Mouse (Mus musculus) cerebellum, postnatal 10 days (tissue): Measurements from ENCODE around the gene Bicc1.
"Not testable (repeated sequence)": the region's sequence is repeated elsewhere in the genome, so short reads cannot be mapped to it uniquely, and the experiment has no call there.

Experiments
- DNase-seq, 2 experiments: peaks; one replicate each; pipeline ENCODE4 v3.0.0; 2021; ENCODE audit warnings: mixed read lengths in 2 of 2

Bicc1 gene

GRCm38 (mm10) chr10:70987396-70987795 is 172.1 kb downstream of the Bicc1 start:
- peak; percentile 50 to 74 for DNase-seq

GRCm38 (mm10) chr10:70983036-70983670 is 176.3 kb downstream of the Bicc1 start:
- no peak for DNase-seq

DNA sequence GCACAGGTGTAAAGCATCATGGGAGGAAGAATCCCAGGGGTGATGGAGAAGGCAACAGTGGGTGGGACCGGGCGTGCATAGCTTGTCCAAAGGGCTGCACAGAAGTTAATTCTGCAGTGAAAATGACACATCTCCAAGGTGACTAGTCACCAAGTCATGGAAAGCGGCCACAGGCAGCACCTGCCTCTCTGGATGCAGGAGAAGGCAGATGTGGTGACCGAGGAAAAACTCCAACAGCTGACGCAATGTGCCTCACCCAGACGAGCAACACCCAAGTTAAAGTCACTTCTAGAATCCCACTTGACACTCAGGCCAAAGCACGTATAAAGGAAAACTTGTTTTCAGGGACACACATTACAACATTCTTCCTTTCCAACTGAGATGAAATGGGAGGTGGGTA is 177.3 kb downstream of the Bicc1 start:
- no peak for DNase-seq

DNA sequence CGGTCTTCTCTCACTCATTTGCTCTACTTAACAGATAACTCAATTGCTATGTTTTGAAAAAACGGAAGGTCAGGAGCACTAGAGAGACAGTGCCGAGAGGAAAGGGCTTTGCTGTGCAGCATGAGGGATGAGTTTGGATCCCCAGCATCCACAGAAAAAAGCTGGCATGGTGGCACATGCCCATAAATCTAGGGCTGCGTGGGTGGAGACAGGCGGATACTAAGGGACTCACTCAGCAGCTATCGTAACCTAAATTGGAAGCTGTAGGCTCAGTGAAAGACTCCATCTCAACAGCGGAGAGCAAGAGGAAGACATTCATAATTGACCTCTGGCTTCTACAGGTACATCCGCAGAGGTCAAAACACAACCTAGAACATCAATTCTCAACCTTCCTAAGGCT is 179.8 kb downstream of the Bicc1 start:
- no peak for DNase-seq

DNA sequence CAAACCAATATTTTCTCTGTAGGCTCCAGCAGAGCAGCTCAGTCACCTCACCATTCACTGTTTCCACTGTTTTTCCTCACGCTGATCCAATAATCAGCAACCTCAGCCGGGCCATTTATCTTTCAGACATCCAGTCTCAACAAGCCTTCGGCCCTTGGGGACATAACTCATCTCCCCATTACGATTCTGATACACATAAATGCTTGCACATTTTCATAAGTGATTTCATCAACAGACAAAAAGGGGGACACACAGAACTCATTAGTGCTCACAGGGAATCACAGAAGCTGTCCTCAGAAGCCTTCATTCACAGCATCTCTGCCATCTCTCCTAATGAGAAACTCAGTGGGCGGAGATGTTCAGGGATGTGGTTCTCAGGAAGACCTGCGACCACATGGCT is 182.4 kb downstream of the Bicc1 start:
- DNase-seq: no peak

- no peak for DNase-seq
Measured at GRCm38 (mm10) chr10:70976633-70977032, 182.9 kb downstream of the Bicc1 start.

GRCm38 (mm10) chr10:70971156-70971555 is 188.3 kb downstream of the Bicc1 start:
- no peak for DNase-seq

GRCm38 (mm10) chr10:70968848-70969683 is 190.4 kb downstream of the Bicc1 start:
- DNase-seq: no peak

DNA sequence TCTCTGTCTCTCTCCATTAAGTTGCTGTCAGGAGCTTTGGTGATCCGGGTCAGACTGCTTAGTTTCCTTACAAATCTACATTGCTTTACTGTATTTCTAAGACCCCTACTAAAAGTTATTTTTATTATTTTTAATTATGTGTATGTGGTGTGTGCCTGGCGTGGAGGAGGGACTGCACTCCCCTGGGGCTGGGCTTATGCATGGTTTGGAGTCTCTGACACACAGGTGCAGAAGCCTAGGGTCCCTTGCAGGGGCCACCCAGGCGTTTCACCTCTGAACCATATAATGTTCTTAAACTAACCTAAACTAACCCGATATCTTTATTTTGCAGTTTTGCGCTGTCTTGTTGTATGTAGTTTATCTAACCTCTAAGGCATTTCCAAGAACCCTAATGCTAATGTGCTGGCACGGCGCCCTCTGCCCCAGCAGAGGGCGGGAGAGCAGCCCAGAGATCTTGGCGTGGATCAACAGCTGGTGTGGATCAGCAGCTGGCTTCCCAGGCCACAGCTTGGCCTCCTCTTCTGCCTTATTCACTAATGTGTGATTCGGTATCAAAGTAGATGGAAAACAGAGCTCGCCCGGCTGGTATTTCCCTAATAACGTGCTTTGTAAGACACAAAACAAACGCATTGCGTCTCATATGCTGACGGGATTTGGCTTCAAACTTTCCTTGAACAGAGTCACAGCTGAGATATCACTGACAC is 192.7 kb downstream of the Bicc1 start:
- peak in 1 of 2 experiments; percentile 57 for DNase-seq

DNA sequence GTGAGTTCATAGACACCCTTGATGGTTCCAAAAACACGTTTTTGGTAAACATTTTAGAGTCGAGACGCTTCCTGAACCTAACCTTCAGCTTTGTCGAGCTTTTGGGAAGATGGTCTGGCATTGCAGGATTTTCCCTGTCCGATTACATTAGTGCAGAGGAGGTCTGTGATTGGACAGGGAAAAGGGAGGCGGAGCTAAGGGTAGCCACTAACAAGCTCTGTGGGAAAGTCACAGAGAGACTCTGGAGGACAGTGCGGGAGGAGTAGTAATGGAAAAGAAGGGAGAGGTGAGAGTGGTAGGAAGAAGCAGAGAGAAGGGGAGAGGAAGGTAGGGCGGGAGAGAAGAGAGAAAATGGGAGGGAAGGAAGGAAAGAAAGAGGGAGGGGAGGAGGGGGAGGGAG is 194.8 kb downstream of the Bicc1 start:
- DNase-seq: peak in 1 of 2 experiments; percentile 31

DNA sequence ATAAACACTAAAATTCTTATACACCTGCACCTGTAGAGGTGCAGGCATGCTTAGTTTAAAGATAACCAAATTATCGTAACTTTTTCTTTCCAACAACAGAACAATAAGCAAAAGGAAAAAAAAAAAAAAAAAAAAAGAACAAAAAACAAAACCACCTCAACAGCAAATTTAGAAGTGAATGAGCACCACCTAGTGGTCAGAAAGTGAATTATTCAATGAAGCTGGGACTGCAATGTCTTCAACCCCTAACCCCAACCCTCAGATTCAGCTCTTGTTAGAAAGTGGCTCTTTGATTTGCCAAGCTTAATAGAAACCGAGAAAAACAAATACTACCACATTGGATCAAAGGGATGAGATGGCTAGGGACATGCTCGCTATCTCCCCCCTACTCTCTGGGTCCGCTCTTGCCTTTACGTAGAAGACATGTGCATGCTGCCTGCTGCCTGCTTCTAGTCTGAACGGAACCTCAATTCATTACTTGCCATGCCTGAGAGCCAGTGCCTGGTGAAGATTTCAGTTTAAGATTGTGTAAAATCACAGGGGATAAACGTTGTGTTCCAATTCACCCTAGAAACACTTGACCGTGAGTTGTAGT is 195.8 kb downstream of the Bicc1 start:
- DNase-seq: peak; percentile 69 to 84

DNA sequence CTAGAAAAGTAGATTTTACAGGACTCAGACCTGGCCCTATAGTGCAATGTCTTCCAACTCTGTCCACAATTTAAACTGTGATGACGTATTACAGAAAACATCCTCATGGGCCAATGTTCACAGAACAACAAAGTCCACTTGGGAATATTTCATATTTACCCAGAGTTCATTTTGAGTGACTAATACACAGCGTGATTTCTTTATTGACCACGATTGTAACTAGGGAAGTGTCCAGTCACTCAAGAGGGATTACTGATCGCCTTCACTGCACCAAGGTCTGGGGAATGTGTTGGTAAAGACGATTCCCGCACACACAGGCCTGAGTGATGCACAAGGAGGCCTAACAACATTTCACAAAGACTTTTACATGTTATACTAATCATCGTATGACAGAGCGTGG is 197.9 kb downstream of the Bicc1 start:
- DNase-seq: no peak

GRCm38 (mm10) chr10:70960396-70960795 is 199.1 kb downstream of the Bicc1 start:
- DNase-seq: not testable (repeated sequence)

DNA sequence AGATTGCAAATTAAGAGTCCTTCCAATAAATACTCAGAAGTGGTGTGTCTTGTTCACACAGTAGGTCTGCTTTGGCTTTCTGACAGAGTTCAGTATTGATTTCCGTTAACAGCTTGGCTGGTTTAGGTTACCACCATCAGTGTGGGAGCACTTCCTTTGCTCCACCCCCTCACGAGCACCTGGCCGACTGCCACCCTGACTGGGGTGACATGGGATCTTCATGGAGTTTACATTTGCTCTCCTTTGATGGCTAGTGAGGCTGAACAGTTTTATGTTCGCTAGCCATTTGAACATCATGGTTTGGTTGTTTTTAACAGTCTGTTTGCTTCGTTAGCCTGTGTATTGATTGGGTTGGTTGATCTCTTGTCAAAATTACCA is 206.7 kb downstream of the Bicc1 start:
- DNase-seq: peak; percentile 52 to 59

DNA sequence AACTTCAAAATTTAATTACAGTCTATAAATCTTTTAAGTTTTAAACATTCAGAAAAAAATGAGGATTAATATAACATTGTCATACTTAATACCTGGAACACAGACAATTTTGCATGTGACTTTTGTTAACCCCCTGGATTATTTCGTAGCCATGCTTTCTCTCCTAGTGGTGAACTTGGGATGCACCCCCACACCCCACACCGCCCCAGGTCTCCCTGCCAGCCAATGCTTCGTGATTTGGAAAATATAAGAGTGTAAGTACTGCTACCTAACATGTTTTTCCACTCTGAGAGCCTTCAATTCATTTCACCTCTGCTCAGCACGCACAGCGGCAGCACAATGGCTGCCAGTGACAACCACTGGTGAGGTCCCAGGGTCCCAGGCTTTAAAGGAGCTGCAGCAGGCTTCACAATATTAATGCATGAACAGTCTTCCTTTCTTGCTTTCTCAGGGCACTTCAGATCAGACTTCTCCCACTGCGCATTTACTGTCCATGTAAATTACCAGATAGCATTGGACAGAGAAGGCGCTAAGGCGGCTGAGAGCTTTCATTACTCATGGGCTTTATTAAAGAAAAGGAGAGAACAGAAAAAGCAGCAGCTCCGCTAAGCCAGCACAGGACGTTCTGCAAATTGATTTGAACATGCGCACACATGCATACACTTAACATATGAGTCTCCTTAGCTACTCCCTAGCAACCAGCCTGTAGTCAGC is 207.3 kb downstream of the Bicc1 start:
- peak in 1 of 2 experiments; percentile 8 for DNase-seq

DNA sequence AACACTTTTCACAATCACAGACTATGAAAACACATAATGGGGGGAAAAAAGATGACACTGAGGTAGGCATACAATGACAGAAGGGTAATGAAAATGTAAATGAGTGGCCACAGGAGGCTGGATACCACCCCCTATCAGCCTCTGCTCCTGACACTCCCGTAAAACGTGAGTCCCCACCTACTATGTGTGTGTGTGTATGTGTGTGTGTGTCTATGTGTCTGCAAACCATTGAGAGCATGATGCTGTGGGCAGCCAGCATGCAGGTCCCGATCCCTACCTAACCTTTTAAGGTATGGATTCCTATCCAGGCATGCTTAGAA is 209.4 kb downstream of the Bicc1 start:
- no peak for DNase-seq

GRCm38 (mm10) chr10:70949254-70950104 is 210.0 kb downstream of the Bicc1 start:
- DNase-seq: peak; percentile 49 to 52

DNA sequence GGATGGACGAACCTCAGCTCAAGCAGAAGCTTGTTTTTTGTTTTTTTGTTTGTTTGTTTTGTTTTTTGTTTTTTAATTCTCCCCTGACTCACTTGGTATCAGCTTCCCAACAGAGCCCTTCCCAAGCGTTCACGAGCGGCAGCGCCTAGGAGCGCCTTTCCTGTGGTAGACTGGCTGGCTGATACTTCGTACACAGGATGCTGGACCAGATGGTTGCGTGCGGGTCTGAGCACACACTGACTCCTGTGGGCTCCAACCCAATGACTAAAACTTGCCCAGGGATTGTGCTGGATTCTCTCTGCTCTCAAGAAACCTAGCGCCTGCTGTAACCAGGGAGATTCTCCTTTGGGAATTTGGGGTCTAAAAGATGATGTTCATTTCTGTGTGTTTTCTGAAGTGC is 211.2 kb downstream of the Bicc1 start:
- peak; percentile 72 to 73 for DNase-seq

- DNase-seq: peak in 1 of 2 experiments; percentile 28
Measured at GRCm38 (mm10) chr10:70946121-70946520, 213.4 kb downstream of the Bicc1 start.

DNA sequence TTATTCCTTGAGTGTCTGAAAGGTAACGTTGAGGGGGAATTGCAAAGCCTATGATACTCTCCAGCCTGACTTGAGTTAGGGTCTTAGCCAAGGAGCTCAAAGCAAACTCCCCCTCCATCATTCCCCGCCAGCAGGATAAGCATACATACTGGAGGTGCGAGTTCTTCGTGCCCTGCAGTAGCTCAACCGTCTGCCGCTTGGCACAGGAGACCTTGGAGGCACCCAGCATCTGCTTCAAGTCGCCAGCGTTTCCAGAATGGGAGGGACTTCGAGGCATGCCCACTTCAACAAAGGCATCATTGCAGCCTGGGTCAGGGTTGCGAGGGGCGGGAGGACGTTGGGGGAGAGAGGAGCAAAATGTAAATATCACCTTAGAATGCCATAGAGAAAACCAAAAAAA is 214.4 kb downstream of the Bicc1 start:
- DNase-seq: peak; percentile 83 to 87

- DNase-seq: peak in 1 of 2 experiments; percentile 12
Measured at GRCm38 (mm10) chr10:70941623-70942022, 217.9 kb downstream of the Bicc1 start.

DNA sequence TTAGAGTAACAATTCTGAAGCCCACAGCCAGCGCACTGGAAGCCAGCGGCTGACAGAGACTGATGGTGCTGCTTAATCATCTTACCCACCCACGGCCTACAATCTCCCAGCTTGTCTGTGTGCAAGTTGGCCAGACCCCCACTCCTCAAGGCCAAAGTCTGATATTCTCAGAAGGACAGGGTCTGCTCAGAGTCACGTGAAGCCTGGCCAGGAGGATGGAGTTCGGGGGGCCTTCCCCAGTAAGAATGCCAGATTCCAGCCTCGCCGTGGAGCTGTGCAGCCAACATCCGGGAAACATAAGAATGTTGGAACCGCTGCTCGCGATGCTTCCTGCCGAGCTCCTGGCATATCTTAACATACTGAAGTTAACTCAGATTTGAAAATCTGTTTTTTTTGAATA is 219.7 kb downstream of the Bicc1 start:
- peak; percentile 26 to 51 for DNase-seq
